Mouse (Mus musculus): ENCODE data around the gene U2af1.
"Not testable (repeated sequence)": the region's sequence is repeated elsewhere in the genome, so short reads cannot be mapped to it uniquely, and the experiment has no call there.

U2af1 gene

GRCm38 (mm10) chr17:31658468-31659185 is at the start of gene U2af1:
Gene U2af1, minus strand, starts transcription at chr17:31658892.
- peak; percentile 99 for DNase-seq (ENCODE audit: low spot score)

GRCm38 (mm10) chr17:31705271-31706020 is 46.8 kb upstream of the U2af1 start:
- no peak for DNase-seq (ENCODE audit: low spot score)

- no peak for DNase-seq (ENCODE audit: low spot score)
These were observed 44.7 kb upstream of the U2af1 start for GRCm38 (mm10) chr17:31703276-31703980.

- DNase-seq (ENCODE audit: low spot score), result no peak
These were observed 39.7 kb upstream of the U2af1 start for GRCm38 (mm10) chr17:31698347-31698746.

- not testable (repeated sequence) for DNase-seq (ENCODE audit: low spot score)
These were observed 36.7 kb upstream of the U2af1 start for GRCm38 (mm10) chr17:31695356-31695755.

GRCm38 (mm10) chr17:31694949-31695348 is 36.3 kb upstream of the U2af1 start:
- no peak for DNase-seq (ENCODE audit: low spot score)

- DNase-seq (ENCODE audit: low spot score), result no peak
These were observed 35.3 kb upstream of the U2af1 start for GRCm38 (mm10) chr17:31694023-31694376.

- DNase-seq (ENCODE audit: low spot score), result peak; percentile 83
These were observed 34.8 kb upstream of the U2af1 start for GRCm38 (mm10) chr17:31693330-31694022.

GRCm38 (mm10) chr17:31692918-31693317 is 34.2 kb upstream of the U2af1 start:
- DNase-seq (ENCODE audit: low spot score), result no peak

GRCm38 (mm10) chr17:31689606-31690005 is 30.9 kb upstream of the U2af1 start:
- DNase-seq (ENCODE audit: low spot score), result no peak

GRCm38 (mm10) chr17:31688112-31688511 is 29.4 kb upstream of the U2af1 start:
- DNase-seq (ENCODE audit: low spot score), result no peak

GRCm38 (mm10) chr17:31686225-31686564 is 27.5 kb upstream of the U2af1 start:
- DNase-seq (ENCODE audit: low spot score), result no peak

GRCm38 (mm10) chr17:31685514-31686224 is 27.0 kb upstream of the U2af1 start:
- DNase-seq (ENCODE audit: low spot score), result peak; percentile 96

- DNase-seq (ENCODE audit: low spot score), result no peak
These were observed 21.8 kb upstream of the U2af1 start for GRCm38 (mm10) chr17:31680450-31680849.

- DNase-seq (ENCODE audit: low spot score), result no peak
These were observed 18.8 kb upstream of the U2af1 start, which contains the start of gene Cryaa for GRCm38 (mm10) chr17:31677507-31677906. Gene Cryaa, plus strand, starts transcription at chr17:31677807.

- DNase-seq (ENCODE audit: low spot score), result no peak
These were observed 15.7 kb upstream of the U2af1 start for GRCm38 (mm10) chr17:31674426-31674825.

- DNase-seq (ENCODE audit: low spot score), result no peak
These were observed 13.6 kb upstream of the U2af1 start for GRCm38 (mm10) chr17:31672279-31672678.

GRCm38 (mm10) chr17:31671698-31672097 is 13.0 kb upstream of the U2af1 start:
- no peak for DNase-seq (ENCODE audit: low spot score)

- peak; percentile 85 for DNase-seq (ENCODE audit: low spot score)
These were observed 11.5 kb upstream of the U2af1 start for GRCm38 (mm10) chr17:31670163-31670562.

GRCm38 (mm10) chr17:31668306-31668705 is 9.6 kb upstream of the U2af1 start:
- DNase-seq (ENCODE audit: low spot score), result no peak

GRCm38 (mm10) chr17:31664760-31665159 is 6.1 kb upstream of the U2af1 start:
- peak; percentile 89 for DNase-seq (ENCODE audit: low spot score)

GRCm38 (mm10) chr17:31662855-31663254 is 4.2 kb upstream of the U2af1 start:
- no peak for DNase-seq (ENCODE audit: low spot score)

All from embryo, embryonic 10 days (tissue).